Mouse (Mus musculus): Measurements from ENCODE around the gene Gm20388. TPM values are rescaled to one million over a fixed set of nuclear protein-coding genes. Genes with fewer than 3 reads are reported as not detected.

Gm20388 gene
- polyA plus RNA-seq, 1 experiment from 2014 or later = 7.4 TPM

- Histone ChIP-seq H3K9ac (ENCODE audit: low read length) (no peak overlapping the region), H3K27me3 (ENCODE audit: control insufficient read depth, insufficient read depth, low read length) (no peaks in the 10 kb centered on the region), H3K27ac (ENCODE audit: low read length) (no peak overlapping the region), H3K4me1 (ENCODE audit: control insufficient read depth, insufficient read depth, low read length) (peaks cover 31% of the 10 kb centered on the region), H3K4me2 (ENCODE audit: low read depth, low read length) (no peak overlapping the region), H3K9me3 (replicated peaks; ENCODE audit: control insufficient read depth, low read length) (no peaks in the 10 kb centered on the region), H3K4me3 (replicated peaks; ENCODE audit: low read length) (no peak overlapping the region), H3K36me3 (ENCODE audit: control insufficient read depth, insufficient read depth, low read length) (peaks cover 39% of the 10 kb centered on the region)
- no peak for ATAC-seq (ENCODE audit: insufficient read depth, low FRiP score)
- 85% methylated on average over 8 of the region's 8 CpGs for WGBS
Observed at GRCm38 (mm10) chr8:120566681-120567080, 656.0 kb downstream of the Gm20388 start.

- Histone ChIP-seq H3K4me3 (replicated peaks; ENCODE audit: low read length) (no peak overlapping the region), H3K36me3 (ENCODE audit: control insufficient read depth, insufficient read depth, low read length) (peaks cover 39% of the 10 kb centered on the region)
- 97% methylated on average over 17 of the region's 17 CpGs for WGBS
Observed at GRCm38 (mm10) chr8:120567731-120568130, 657.1 kb downstream of the Gm20388 start.

GRCm38 (mm10) chr8:120568164-120568798, 657.6 kb downstream of the Gm20388 start:
- Histone ChIP-seq H3K9ac (ENCODE audit: low read length) (no peak overlapping the region), H3K4me1 (ENCODE audit: control insufficient read depth, insufficient read depth, low read length) (peaks cover 21% of the 10 kb centered on the region), H3K9me3 (replicated peaks; ENCODE audit: control insufficient read depth, low read length) (no peaks in the 10 kb centered on the region), H3K4me2 (ENCODE audit: low read depth, low read length) (no peak overlapping the region), H3K27me3 (ENCODE audit: control insufficient read depth, insufficient read depth, low read length) (no peaks in the 10 kb centered on the region), H3K27ac (ENCODE audit: low read length) (no peak overlapping the region), H3K4me3 (replicated peaks; ENCODE audit: low read length) (no peak overlapping the region), H3K36me3 (ENCODE audit: control insufficient read depth, insufficient read depth, low read length) (peaks cover 41% of the 10 kb centered on the region)
- WGBS = 95% methylated on average over 37 of the region's 37 CpGs
- no peak for ATAC-seq (ENCODE audit: insufficient read depth, low FRiP score)

More at GRCm38 (mm10) chr8:120567731-120568130, 657.1 kb downstream of the Gm20388 start:
- Histone ChIP-seq H3K27me3 (ENCODE audit: control insufficient read depth, insufficient read depth, low read length) (no peaks in the 10 kb centered on the region), H3K9me3 (replicated peaks; ENCODE audit: control insufficient read depth, low read length) (no peaks in the 10 kb centered on the region), H3K9ac (ENCODE audit: low read length) (no peak overlapping the region), H3K4me2 (ENCODE audit: low read depth, low read length) (no peak overlapping the region), H3K4me1 (ENCODE audit: control insufficient read depth, insufficient read depth, low read length) (peaks cover 26% of the 10 kb centered on the region), H3K27ac (ENCODE audit: low read length) (no peak overlapping the region)
- ATAC-seq (ENCODE audit: insufficient read depth, low FRiP score) = no peak

- H3K36me3 ChIP-seq (ENCODE audit: control insufficient read depth, insufficient read depth, low read length) = peaks cover 48% of the 10 kb centered on the region
- H3K4me1 ChIP-seq (ENCODE audit: control insufficient read depth, insufficient read depth, low read length) = peaks cover 13% of the 10 kb centered on the region
- H3K27me3 ChIP-seq (ENCODE audit: control insufficient read depth, insufficient read depth, low read length) = no peaks in the 10 kb centered on the region
- WGBS = 92% methylated on average over 17 of the region's 17 CpGs
- no peak overlapping the region for H3K4me3 ChIP-seq (replicated peaks; ENCODE audit: low read length)
- no peak overlapping the region for H3K4me2 ChIP-seq (ENCODE audit: low read depth, low read length)
- H3K9me3 ChIP-seq (replicated peaks; ENCODE audit: control insufficient read depth, low read length) = no peaks in the 10 kb centered on the region
- no peak overlapping the region for H3K27ac ChIP-seq (ENCODE audit: low read length)
- no peak overlapping the region for H3K9ac ChIP-seq (ENCODE audit: low read length)
- no peak for ATAC-seq (ENCODE audit: insufficient read depth, low FRiP score)
Observed at GRCm38 (mm10) chr8:120569123-120569522, 658.5 kb downstream of the Gm20388 start.

- no peaks in the 10 kb centered on the region for H3K27me3 ChIP-seq (ENCODE audit: control insufficient read depth, insufficient read depth, low read length)
- no peak overlapping the region for H3K4me3 ChIP-seq (replicated peaks; ENCODE audit: low read length)
- ATAC-seq (ENCODE audit: insufficient read depth, low FRiP score) = no peak
- H3K4me1 ChIP-seq (ENCODE audit: control insufficient read depth, insufficient read depth, low read length) = peaks cover 6% of the 10 kb centered on the region
- 58% methylated on average over 13 of the region's 13 CpGs for WGBS
- H3K9ac ChIP-seq (ENCODE audit: low read length) = no peak overlapping the region
- no peaks in the 10 kb centered on the region for H3K9me3 ChIP-seq (replicated peaks; ENCODE audit: control insufficient read depth, low read length)
- H3K36me3 ChIP-seq (ENCODE audit: control insufficient read depth, insufficient read depth, low read length) = peaks cover 53% of the 10 kb centered on the region
- H3K4me2 ChIP-seq (ENCODE audit: low read depth, low read length) = no peak overlapping the region
- no peak overlapping the region for H3K27ac ChIP-seq (ENCODE audit: low read length)
Observed at GRCm38 (mm10) chr8:120569939-120570715, 659.5 kb downstream of the Gm20388 start.

- ATAC-seq (ENCODE audit: insufficient read depth, low FRiP score) = no peak
- H3K27ac ChIP-seq (ENCODE audit: low read length) = no peak overlapping the region
- H3K9ac ChIP-seq (ENCODE audit: low read length) = no peak overlapping the region
- no peaks in the 10 kb centered on the region for H3K27me3 ChIP-seq (ENCODE audit: control insufficient read depth, insufficient read depth, low read length)
- H3K4me2 ChIP-seq (ENCODE audit: low read depth, low read length) = no peak overlapping the region
- no peaks in the 10 kb centered on the region for H3K9me3 ChIP-seq (replicated peaks; ENCODE audit: control insufficient read depth, low read length)
- H3K36me3 ChIP-seq (ENCODE audit: control insufficient read depth, insufficient read depth, low read length) = peaks cover 49% of the 10 kb centered on the region
- 88% methylated on average over 8 of the region's 8 CpGs for WGBS
- H3K4me1 ChIP-seq (ENCODE audit: control insufficient read depth, insufficient read depth, low read length) = no peaks in the 10 kb centered on the region
- no peak overlapping the region for H3K4me3 ChIP-seq (replicated peaks; ENCODE audit: low read length)
Observed at GRCm38 (mm10) chr8:120571561-120571960, 660.9 kb downstream of the Gm20388 start.

- H3K4me1 ChIP-seq (ENCODE audit: control insufficient read depth, insufficient read depth, low read length) = no peaks in the 10 kb centered on the region
- no peaks in the 10 kb centered on the region for H3K9me3 ChIP-seq (replicated peaks; ENCODE audit: control insufficient read depth, low read length)
- peaks cover 49% of the 10 kb centered on the region for H3K36me3 ChIP-seq (ENCODE audit: control insufficient read depth, insufficient read depth, low read length)
- no peak overlapping the region for H3K27ac ChIP-seq (ENCODE audit: low read length)
- no peak overlapping the region for H3K4me3 ChIP-seq (replicated peaks; ENCODE audit: low read length)
- H3K9ac ChIP-seq (ENCODE audit: low read length) = no peak overlapping the region
- no peaks in the 10 kb centered on the region for H3K27me3 ChIP-seq (ENCODE audit: control insufficient read depth, insufficient read depth, low read length)
- H3K4me2 ChIP-seq (ENCODE audit: low read depth, low read length) = no peak overlapping the region
- ATAC-seq (ENCODE audit: insufficient read depth, low FRiP score) = no peak
- WGBS = 88% methylated on average over 21 of the region's 21 CpGs
Observed at GRCm38 (mm10) chr8:120572534-120572933, 661.9 kb downstream of the Gm20388 start.

- no peaks in the 10 kb centered on the region for H3K4me1 ChIP-seq (ENCODE audit: control insufficient read depth, insufficient read depth, low read length)
- ATAC-seq (ENCODE audit: insufficient read depth, low FRiP score) = no peak
- H3K9me3 ChIP-seq (replicated peaks; ENCODE audit: control insufficient read depth, low read length) = no peaks in the 10 kb centered on the region
- H3K4me3 ChIP-seq (replicated peaks; ENCODE audit: low read length) = no peak overlapping the region
- WGBS = 81% methylated on average over 11 of the region's 11 CpGs
- H3K27ac ChIP-seq (ENCODE audit: low read length) = no peak overlapping the region
- no peak overlapping the region for H3K9ac ChIP-seq (ENCODE audit: low read length)
- no peak overlapping the region for H3K4me2 ChIP-seq (ENCODE audit: low read depth, low read length)
- H3K36me3 ChIP-seq (ENCODE audit: control insufficient read depth, insufficient read depth, low read length) = peaks cover 48% of the 10 kb centered on the region
- no peaks in the 10 kb centered on the region for H3K27me3 ChIP-seq (ENCODE audit: control insufficient read depth, insufficient read depth, low read length)
Observed at GRCm38 (mm10) chr8:120573866-120574265, 663.2 kb downstream of the Gm20388 start.

- Histone ChIP-seq H3K36me3 (ENCODE audit: control insufficient read depth, insufficient read depth, low read length) (peaks cover 47% of the 10 kb centered on the region), H3K4me2 (ENCODE audit: low read depth, low read length) (no peak overlapping the region), H3K27me3 (ENCODE audit: control insufficient read depth, insufficient read depth, low read length) (no peaks in the 10 kb centered on the region), H3K9ac (ENCODE audit: low read length) (no peak overlapping the region), H3K27ac (ENCODE audit: low read length) (no peak overlapping the region), H3K4me1 (ENCODE audit: control insufficient read depth, insufficient read depth, low read length) (no peaks in the 10 kb centered on the region), H3K9me3 (replicated peaks; ENCODE audit: control insufficient read depth, low read length) (no peaks in the 10 kb centered on the region), H3K4me3 (replicated peaks; ENCODE audit: low read length) (no peak overlapping the region)
- WGBS = 71% methylated on average over 19 of the region's 19 CpGs
- ATAC-seq (ENCODE audit: insufficient read depth, low FRiP score) = no peak
Observed at GRCm38 (mm10) chr8:120574941-120575340, 664.3 kb downstream of the Gm20388 start.
